Mouse (Mus musculus) frontal cortex, adult 2 months (tissue): ENCODE measurements around the gene Olfr905. TPM values are rescaled to one million over a fixed set of nuclear protein-coding genes. Genes with fewer than 3 reads are reported as not detected.

Source experiments
- DNase-seq, 2 experiments: peaks; one replicate each; pipeline ENCODE4 v3.0.0; 2022; ENCODE audit warnings: low spot score in 1 of 2; ENCODE audit errors: extremely low spot score in 1 of 2
- polyA plus RNA-seq: library from polyadenylated mRNA; depleted of rRNA; stranded (reverse); fragments of >200 nt; gene quantifications from 2 replicates; pipeline ENCODE4 v1.2.3, GENCODE M21; 2012; rRNA removed

Gene Olfr905
- not detected in 2 replicates for polyA plus RNA-seq

DNA sequence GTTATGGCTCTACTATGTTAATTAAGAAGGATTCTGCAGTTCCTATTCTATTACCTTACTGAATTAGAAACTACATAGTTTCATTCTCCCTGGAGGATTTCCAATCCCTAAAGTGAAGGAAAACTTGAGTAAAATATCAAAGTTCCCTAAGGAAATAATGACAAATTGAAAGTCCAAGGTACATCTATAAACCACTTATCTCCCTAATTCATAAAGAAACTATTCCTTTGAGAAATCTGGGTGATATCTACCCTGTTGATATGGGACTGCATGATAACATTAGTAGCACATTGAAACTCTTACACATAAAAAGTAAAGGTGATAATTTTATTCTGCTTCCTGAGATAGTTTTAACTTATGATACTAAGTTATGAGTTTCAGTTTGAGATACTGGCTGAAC, at the start of gene Olfr905:
Gene Olfr905, plus strand, starts transcription at position 301 of the 400 bp plus-strand sequence.
- no peak for DNase-seq

DNA sequence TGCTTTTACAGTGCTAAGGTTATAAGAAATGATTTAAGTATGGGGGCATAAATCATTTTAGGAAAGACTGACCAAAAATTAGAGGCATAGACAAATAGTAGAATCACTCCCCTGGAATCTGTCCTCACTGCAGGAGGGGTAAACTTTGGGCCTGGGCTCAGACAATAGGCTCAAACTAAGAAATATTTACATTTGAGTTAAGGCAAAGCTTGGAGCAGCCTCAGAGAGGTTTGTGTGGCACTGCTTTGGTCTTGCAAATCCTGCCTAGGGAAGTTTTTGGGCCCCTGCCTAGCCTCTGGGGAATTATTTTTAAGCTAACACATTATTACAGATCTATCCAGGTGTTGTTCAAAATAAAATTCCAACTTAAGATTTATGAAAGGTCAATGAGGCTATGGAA, 47.1 kb upstream of the Olfr905 start:
- no peak for DNase-seq

DNA sequence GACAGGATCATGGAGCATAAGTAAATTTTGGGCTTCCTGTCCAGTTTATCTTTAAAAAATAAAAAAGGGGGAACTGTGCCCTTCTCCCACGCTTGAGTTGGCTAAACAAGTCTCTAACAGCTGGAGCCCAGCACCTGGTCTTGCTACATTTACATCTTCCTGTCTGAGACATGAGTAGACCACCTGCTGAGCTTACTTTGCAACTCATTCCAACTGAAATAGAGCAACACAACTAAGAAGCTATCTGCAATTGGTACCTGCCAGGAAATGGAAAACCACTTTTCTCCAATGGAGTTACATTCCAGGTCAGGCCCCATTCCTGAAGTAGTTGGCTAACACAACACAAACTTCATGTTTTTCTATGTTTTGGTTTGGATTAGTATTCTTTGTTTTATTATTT, 43.9 kb upstream of the Olfr905 start:
- no peak for DNase-seq

DNA sequence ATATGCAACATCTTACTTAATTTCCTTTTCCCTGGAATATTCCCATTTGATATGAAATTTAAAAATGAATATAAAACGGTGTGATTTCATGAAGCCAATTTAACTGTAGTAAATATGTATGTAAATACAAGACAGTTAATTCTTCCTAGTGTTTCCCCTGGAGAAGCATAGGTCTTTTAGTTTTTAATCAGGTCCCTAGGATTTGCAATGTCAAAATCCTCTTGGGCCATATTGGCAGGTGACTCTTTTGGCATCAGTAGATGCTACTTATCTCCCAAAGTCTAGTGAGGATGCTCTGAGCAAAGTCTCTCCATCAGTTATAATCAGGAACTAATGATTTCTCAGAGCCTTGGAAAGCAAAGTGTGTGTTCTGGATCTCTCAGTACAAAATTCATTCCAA, 41.8 kb upstream of the Olfr905 start, which contains the start of gene Olfr901:
Gene Olfr901, plus strand, starts transcription at position 301 of the 400 bp plus-strand sequence.
- DNase-seq: no peak

DNA sequence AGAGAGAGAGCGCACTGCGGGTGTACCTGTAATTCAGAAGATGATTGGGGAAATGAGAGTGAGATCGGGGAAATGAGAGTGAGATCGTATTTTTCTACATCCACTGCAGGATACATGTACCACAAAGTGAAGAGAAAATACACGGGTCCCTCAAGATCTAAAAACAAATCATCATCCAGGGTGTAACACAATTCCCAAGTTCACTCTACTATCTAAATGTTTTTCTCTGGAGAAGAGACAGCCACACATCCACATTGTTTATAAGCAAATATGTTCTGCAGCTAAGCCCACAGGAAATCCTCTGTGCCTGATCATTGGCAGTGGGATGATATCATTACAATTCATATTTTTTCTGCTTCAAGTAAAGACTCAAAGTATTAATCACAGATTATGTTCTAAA, 23.6 kb upstream of the Olfr905 start, which contains the start of gene Olfr902:
Gene Olfr902, plus strand, starts transcription at position 301 of the 400 bp plus-strand sequence.
- no peak for DNase-seq

DNA sequence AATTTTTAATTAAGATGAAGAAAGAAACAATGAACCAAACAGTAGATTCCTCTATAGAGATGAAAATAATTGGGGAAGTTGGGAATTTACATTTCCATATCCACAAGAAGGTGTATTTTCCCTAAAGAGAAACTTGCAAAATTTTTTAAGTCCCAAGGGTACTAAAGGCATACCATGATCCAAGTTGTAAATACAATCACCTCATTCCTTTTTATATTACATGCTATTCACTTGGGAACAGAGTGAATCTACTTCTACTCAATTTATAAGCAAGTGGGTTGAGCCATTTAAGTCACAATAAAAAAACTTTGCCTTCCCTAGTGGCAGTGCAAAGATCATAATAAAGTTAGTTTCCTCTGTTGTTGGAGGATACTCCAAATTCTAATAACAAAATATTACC, 8.1 kb upstream of the Olfr905 start, which contains the start of gene Olfr904:
Gene Olfr904, plus strand, starts transcription at position 301 of the 400 bp plus-strand sequence.
- no peak for DNase-seq

DNA sequence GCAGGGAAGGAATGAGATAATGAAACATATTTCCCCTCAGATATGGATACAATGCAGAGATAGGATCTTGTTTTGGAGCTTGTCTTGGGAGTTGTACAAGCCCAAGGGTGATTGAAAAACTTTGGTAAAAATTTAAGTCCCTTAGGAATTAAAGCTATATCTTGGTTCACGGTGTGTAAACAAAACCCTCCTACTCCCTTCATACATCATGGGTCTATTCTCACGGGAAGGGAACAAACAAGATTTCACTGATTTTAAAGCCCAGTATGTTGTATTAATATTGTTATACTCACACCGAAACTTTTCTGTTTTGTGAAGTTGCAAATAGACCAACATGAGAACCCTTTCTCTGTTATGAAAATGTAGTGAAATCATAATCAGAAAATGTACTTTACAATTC, 15.9 kb downstream of the Olfr905 start, which contains the start of gene Olfr906:
Gene Olfr906, plus strand, starts transcription at position 301 of the 400 bp plus-strand sequence.
- no peak for DNase-seq

DNA sequence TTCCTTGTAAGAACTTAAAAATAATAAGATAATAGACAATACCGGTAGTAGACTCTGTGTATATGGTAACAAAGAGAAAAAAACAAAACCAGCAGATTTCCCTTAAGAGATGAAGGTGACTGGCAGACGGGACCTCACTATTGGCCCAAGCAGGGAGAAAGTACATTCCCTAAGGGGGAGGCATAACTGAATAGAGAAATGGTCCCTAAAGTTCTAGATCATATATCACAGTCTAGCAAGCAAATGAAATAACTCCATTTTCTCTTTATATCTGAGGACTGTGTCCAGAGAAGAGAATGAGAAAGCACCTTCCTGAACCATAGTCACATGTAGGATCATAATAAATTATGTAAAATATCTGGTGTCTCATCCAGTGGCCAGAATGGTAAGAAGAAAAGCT, 24.6 kb downstream of the Olfr905 start, which contains the start of gene Olfr907:
Gene Olfr907, plus strand, starts transcription at position 301 of the 400 bp plus-strand sequence.
- no peak for DNase-seq

DNA sequence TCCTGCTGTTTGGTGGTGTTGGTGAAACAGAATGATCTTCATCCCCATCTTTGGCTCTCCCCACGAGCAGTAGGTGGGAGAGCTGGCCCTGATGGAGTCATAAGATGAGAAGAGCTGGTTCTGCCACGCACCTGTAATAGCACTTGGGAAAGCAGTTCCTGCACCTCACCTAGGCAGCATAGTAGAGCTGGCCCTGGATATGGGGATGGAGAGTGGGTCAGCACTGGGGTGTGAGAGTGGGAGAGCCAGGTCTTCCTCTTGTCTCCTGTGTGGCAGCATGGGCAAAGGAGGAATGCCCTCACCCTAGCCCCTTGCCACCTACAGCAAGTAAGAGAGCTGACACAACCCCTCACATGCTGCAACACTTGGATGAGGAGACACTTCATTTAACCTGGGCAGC, 41.4 kb downstream of the Olfr905 start:
- DNase-seq: no peak

DNA sequence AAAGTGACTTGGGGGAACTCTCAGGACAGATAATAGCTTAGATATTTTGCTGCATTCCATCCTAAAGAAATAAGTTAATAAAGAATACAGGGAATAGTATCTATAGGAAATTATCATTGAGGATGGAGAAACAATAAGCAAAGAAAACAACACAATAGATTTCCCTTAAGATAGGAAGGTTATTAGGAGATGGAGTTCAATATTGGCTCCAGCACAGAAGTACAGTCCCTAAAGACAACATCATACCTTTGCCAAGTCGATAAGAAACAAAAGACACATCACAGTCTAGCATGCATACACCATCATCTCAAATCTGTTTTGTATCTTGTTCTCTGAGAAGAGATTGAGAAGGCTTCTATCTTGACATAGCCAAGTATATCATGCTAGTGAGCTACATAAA, 50.4 kb downstream of the Olfr905 start, which contains the start of gene Olfr911-ps1:
Gene Olfr911-ps1, plus strand, starts transcription at position 301 of the 400 bp plus-strand sequence.
- no peak for DNase-seq

Other genes with a start within 250 kb of the Olfr905 start
- gene Olfr143, start 218.3 kb upstream of the Olfr905 start, polyA plus RNA-seq: not detected in 2 replicates
- not detected in 2 replicates for gene Olfr895, start 203.3 kb upstream of the Olfr905 start, polyA plus RNA-seq
- not detected in 2 replicates for gene Olfr896-ps1, start 180.0 kb upstream of the Olfr905 start, polyA plus RNA-seq
- gene Olfr25, start 142.0 kb upstream of the Olfr905 start, polyA plus RNA-seq: not detected in 2 replicates
- not detected in 2 replicates for gene Olfr898, start 122.7 kb upstream of the Olfr905 start, polyA plus RNA-seq
- gene Olfr250, start 104.2 kb upstream of the Olfr905 start, polyA plus RNA-seq: not detected in 2 replicates
- gene Olfr251, start 94.0 kb upstream of the Olfr905 start, polyA plus RNA-seq: not detected in 2 replicates
- gene Olfr147, start 69.4 kb upstream of the Olfr905 start, polyA plus RNA-seq: not detected in 2 replicates
- gene Olfr901, start 41.7 kb upstream of the Olfr905 start, polyA plus RNA-seq: not detected in 2 replicates
- not detected in 2 replicates for gene Olfr902, start 23.5 kb upstream of the Olfr905 start, polyA plus RNA-seq
- not detected in 2 replicates for gene Olfr904, start 8.0 kb upstream of the Olfr905 start, polyA plus RNA-seq
- gene Olfr906, start 16.0 kb downstream of the Olfr905 start, polyA plus RNA-seq: not detected in 2 replicates
- not detected in 2 replicates for gene Olfr907, start 24.7 kb downstream of the Olfr905 start, polyA plus RNA-seq
- not detected in 2 replicates for gene Olfr911-ps1, start 50.5 kb downstream of the Olfr905 start, polyA plus RNA-seq
- not detected in 2 replicates for gene Olfr910, start 66.7 kb downstream of the Olfr905 start, polyA plus RNA-seq
- not detected in 2 replicates for gene Olfr912, start 109.1 kb downstream of the Olfr905 start, polyA plus RNA-seq
- gene Olfr913, start 121.7 kb downstream of the Olfr905 start, polyA plus RNA-seq: not detected in 2 replicates
- not detected in 2 replicates for gene Olfr914, start 134.0 kb downstream of the Olfr905 start, polyA plus RNA-seq
- gene Olfr916, start 188.8 kb downstream of the Olfr905 start, polyA plus RNA-seq: not detected in 2 replicates
- not detected in 2 replicates for gene Olfr917, start 194.7 kb downstream of the Olfr905 start, polyA plus RNA-seq
- gene Olfr918, start 203.5 kb downstream of the Olfr905 start, polyA plus RNA-seq: not detected in 2 replicates
- gene Olfr919, start 232.6 kb downstream of the Olfr905 start, polyA plus RNA-seq: 0.11 TPM in 1 of 2 replicates, not detected in the other
- gene Vwa5a, start 247.2 kb downstream of the Olfr905 start, polyA plus RNA-seq: 7.5 and 9.8 TPM in 2 replicates